Mouse (Mus musculus) liver, embryonic 15.5 days (tissue): ENCODE results near the gene Apoe. TPM values are rescaled to one million over a fixed set of nuclear protein-coding genes. Genes with fewer than 3 reads are reported as not detected.

Experiments
- ATAC-seq: fragments of 200-750 bp; cut with Nextera tagmentation; 2 replicates; pipeline ENCODE4 v1.8.0; 2017; ENCODE audit warnings: moderate number of reproducible peaks, mild to moderate bottlenecking, moderate library complexity; ENCODE audit not compliant: insufficient read depth
- H3K27ac ChIP-seq: fragments of 300-500 bp; sonication (generic); replicated peaks from 2 replicates; pipeline ENCODE4 v1.5.1; 2015; ENCODE audit warnings: mild to moderate bottlenecking, inconsistent platforms
- H3K27me3 ChIP-seq: fragments of 300-500 bp; sonication (generic); 2 replicates; pipeline ENCODE4 v1.6.1; 2015; ENCODE audit warnings: mild to moderate bottlenecking, inconsistent platforms
- H3K36me3 ChIP-seq: fragments of 300-500 bp; sonication (generic); replicated peaks from 2 replicates; pipeline ENCODE4 v1.6.1; 2015; ENCODE audit warnings: moderate library complexity, mild to moderate bottlenecking, inconsistent platforms
- H3K4me1 ChIP-seq: fragments of 300-500 bp; sonication (generic); replicated peaks from 2 replicates; pipeline ENCODE4 v1.6.1; 2015; ENCODE audit warnings: inconsistent platforms
- H3K4me2 ChIP-seq: fragments of 300-500 bp; sonication (generic); 2 replicates; pipeline ENCODE4 v1.6.1; 2015; ENCODE audit warnings: moderate library complexity, mild to moderate bottlenecking, inconsistent platforms
- H3K4me3 ChIP-seq: fragments of 300-500 bp; sonication (generic); replicated peaks from 2 replicates; pipeline ENCODE4 v1.5.1; 2015; ENCODE audit warnings: mild to moderate bottlenecking, inconsistent platforms
- H3K9ac ChIP-seq: fragments of 300-500 bp; sonication (generic); 2 replicates; pipeline ENCODE4 v1.6.1; 2015; ENCODE audit warnings: moderate library complexity, mild to moderate bottlenecking, inconsistent platforms
- H3K9me3 ChIP-seq: fragments of 300-500 bp; sonication (generic); replicated peaks from 2 replicates; pipeline ENCODE4 v1.6.1; 2016; ENCODE audit warnings: inconsistent platforms
- WGBS: fragments of 180-500 bp; shearing (Covaris S2); methylation state at CpG from one replicate; pipeline ENCODE4 v1.1.7; 2015; ENCODE audit warnings: mixed read lengths; ENCODE audit not compliant: insufficient replicate concordance; 5-methylcytosine and 5-hydroxymethylcytosine counted together
- polyA plus RNA-seq: library from polyadenylated mRNA; unstranded; fragments of >200 nt; fragmentation: Nextera tagmentation; extraction: Ambion mirVana; gene quantifications from 2 replicates; pipeline ENCODE4 v1.2.1, GENCODE M21; 2015

Gene Apoe
- polyA plus RNA-seq, result 2,704 and 3,478 TPM in 2 replicates

DNA sequence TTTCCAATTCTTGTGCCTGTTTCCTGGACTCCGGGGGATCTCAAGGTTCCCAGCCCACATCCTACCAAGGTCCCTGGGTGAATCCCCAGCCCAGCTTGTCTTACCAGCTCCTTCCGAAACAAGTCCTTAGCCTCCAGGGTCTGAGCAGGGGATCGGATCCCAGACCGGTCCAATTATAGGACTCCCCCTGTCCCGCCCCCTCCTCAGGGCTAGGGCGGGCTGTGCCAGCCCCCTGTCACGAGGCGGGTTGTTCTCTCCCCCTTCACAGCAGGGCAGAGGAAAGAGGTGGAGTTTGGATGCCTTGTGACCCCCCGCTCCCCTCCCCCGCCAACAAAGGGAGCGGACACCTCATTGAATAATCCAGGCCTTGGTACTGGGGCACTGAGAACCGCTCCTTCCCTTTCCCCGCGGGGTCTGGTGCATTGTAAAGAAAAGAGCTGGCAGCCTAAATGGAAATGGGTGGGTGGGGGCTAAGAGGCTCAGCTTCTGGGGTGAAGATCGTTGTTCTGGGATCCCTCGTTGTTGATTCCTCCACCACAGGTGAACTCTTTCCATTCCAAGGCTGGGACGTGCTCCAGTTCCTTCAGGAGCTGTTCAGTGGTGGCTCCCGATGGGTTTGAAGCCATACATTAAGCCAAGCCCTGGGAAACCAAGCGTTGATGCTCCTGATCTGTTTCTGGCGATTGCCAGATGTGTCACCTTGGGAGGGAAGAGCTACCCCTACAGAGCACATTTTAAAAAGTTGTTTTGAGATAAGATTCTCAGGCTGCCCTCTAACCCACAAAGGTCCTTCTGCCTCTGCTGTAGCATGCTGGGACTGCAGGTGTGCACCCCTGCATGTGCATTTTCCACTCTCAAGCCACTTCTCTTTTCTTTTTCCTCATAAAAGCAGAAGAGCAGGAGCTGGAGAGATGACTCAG lies at the start of gene Apoe:
Apoe (minus strand) TSS at position 282 of the 920 bp plus-strand sequence.
- Histone ChIP-seq H3K4me1 (peaks cover 86% of the 10 kb centered on the region), H3K4me3 (peak within 1 kb of the TSS; percentile 50), H3K27me3 (no peaks in the 10 kb centered on the region), H3K4me2 (peak within 1 kb of the TSS; percentile 56), H3K9ac (peak within 1 kb of the TSS; percentile 45; the same call in 1 of the 2 replicates), H3K9me3 (no peaks in the 10 kb centered on the region), H3K36me3 (peaks cover 30% of the 10 kb centered on the region), H3K27ac (peak within 1 kb of the TSS; percentile 83)
- WGBS, result 2% methylated on average over 20 of the region's 20 CpGs
- ATAC-seq, result peak; percentile 45

- Histone ChIP-seq H3K9me3 (no peaks in the 10 kb centered on the region), H3K9ac (peak overlapping the region; percentile 15; the same call in 1 of the 2 replicates), H3K4me3 (peak overlapping the region; percentile 68), H3K4me2 (peak overlapping the region; percentile 97), H3K4me1 (peaks cover 59% of the 10 kb centered on the region), H3K27ac (peak overlapping the region; percentile 38; the same call in 1 of the 2 replicates), H3K36me3 (no peaks in the 10 kb centered on the region), H3K27me3 (no peaks in the 10 kb centered on the region; the same call in 1 of the 2 replicates)
- WGBS, result 9% methylated on average over 25 of the region's 25 CpGs
- no peak for ATAC-seq
These were observed 48.6 kb upstream of the Apoe start for GRCm38 (mm10) chr7:19747420-19748218.

DNA sequence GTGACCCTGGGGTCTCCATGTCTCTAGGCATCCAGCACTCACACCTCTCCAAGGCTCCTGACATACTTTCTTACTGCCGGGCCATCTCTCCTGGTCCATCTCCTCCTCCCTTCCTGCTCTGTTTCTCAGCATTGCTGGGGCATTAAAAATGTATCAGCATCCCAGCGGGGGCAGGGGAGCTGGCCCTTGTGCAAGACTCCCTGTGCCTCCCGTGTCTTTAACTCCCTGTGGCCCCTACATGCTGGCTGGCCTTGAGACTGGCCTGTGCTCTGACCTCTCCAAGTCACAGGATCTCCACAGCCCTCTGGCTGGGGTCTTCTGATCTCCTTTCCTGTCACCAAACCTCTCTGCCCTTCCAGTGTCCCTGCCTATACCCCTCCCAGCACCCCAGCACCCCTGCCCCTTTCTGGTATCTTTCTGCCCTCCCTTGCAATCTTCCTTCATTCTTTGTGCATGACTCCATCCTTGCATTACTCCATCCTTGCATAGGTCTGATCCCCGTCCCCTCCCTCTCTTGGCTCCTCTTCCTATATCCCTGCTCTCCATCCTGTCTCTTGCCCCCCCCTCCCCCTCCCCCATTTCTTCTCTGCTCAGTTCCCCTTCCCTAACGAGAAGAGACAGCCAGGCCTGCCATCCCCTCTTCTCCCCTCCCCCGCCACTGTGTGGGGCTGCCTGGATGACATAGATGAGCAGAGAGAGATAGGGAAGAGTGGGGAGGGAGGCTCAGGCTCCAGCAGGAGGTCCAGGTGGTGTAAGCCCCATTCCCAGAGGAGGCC lies 47.6 kb upstream of the Apoe start:
- Histone ChIP-seq H3K4me1 (peaks cover 67% of the 10 kb centered on the region), H3K27me3 (no peaks in the 10 kb centered on the region; the same call in 1 of the 2 replicates), H3K4me3 (no peak overlapping the region), H3K27ac (peak overlapping the region; percentile 38; the same call in 1 of the 2 replicates), H3K36me3 (no peaks in the 10 kb centered on the region), H3K4me2 (0 out of 2 replicates have a peak overlapping the region, but pooled peaks have one; percentile 3), H3K9ac (no peak overlapping the region), H3K9me3 (no peaks in the 10 kb centered on the region)
- 39% methylated on average over 6 of the region's 6 CpGs for WGBS
- ATAC-seq, result no peak

DNA sequence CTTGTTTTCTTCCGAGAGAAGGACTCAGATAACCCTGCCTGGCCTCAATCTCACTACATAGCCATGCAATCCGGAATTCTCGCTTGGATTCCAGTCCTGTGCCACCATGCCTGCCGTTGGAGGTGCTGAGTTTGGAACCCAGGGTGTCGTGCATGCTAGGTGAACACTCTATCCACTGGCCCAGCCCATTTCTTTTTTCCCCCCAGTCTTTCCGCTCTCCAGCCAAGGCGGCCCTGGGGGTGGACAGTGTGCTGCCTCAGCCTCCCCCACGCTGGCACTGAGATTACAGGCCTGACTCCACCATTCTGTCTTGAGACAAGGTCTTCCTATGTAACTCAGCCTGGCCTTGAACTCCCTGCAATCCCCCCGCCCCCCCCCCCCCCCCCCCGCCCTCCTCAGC lies 47.0 kb upstream of the Apoe start:
- ATAC-seq, result no peak
- Histone ChIP-seq H3K4me3 (no peak overlapping the region), H3K27me3 (no peaks in the 10 kb centered on the region; the same call in 1 of the 2 replicates), H3K27ac (no peak overlapping the region), H3K4me2 (no peak overlapping the region), H3K9me3 (no peaks in the 10 kb centered on the region), H3K9ac (no peak overlapping the region), H3K4me1 (peaks cover 68% of the 10 kb centered on the region), H3K36me3 (no peaks in the 10 kb centered on the region)
- 70% methylated on average over 9 of the region's 10 CpGs for WGBS

- Histone ChIP-seq H3K36me3 (no peaks in the 10 kb centered on the region), H3K27ac (no peak overlapping the region; the same call in 1 of the 2 replicates), H3K9ac (no peak overlapping the region), H3K27me3 (no peaks in the 10 kb centered on the region; the same call in 1 of the 2 replicates), H3K4me1 (peaks cover 56% of the 10 kb centered on the region), H3K9me3 (no peaks in the 10 kb centered on the region), H3K4me2 (no peak overlapping the region), H3K4me3 (no peak overlapping the region)
- WGBS, result 48% methylated on average over 14 of the region's 14 CpGs
- ATAC-seq, result no peak
These were observed 45.8 kb upstream of the Apoe start for GRCm38 (mm10) chr7:19744590-19745385.

GRCm38 (mm10) chr7:19743791-19744190 lies 44.8 kb upstream of the Apoe start:
- ATAC-seq, result no peak
- H3K4me1 ChIP-seq, result peaks cover 46% of the 10 kb centered on the region

GRCm38 (mm10) chr7:19742468-19742867 lies 43.5 kb upstream of the Apoe start:
- 58% methylated on average over 5 of the region's 5 CpGs for WGBS
- H3K4me1 ChIP-seq, result peaks cover 43% of the 10 kb centered on the region
- no peak overlapping the region for H3K27ac ChIP-seq

More at GRCm38 (mm10) chr7:19743791-19744190, 44.8 kb upstream of the Apoe start:
- H3K27me3 ChIP-seq, result no peaks in the 10 kb centered on the region; the same call in 1 of the 2 replicates
- H3K27ac ChIP-seq, result no peak overlapping the region
- no peak overlapping the region for H3K4me2 ChIP-seq
- 74% methylated on average over 6 of the region's 6 CpGs for WGBS
- no peak overlapping the region for H3K9ac ChIP-seq
- no peak overlapping the region for H3K4me3 ChIP-seq
- no peaks in the 10 kb centered on the region for H3K9me3 ChIP-seq
- H3K36me3 ChIP-seq, result no peaks in the 10 kb centered on the region

DNA sequence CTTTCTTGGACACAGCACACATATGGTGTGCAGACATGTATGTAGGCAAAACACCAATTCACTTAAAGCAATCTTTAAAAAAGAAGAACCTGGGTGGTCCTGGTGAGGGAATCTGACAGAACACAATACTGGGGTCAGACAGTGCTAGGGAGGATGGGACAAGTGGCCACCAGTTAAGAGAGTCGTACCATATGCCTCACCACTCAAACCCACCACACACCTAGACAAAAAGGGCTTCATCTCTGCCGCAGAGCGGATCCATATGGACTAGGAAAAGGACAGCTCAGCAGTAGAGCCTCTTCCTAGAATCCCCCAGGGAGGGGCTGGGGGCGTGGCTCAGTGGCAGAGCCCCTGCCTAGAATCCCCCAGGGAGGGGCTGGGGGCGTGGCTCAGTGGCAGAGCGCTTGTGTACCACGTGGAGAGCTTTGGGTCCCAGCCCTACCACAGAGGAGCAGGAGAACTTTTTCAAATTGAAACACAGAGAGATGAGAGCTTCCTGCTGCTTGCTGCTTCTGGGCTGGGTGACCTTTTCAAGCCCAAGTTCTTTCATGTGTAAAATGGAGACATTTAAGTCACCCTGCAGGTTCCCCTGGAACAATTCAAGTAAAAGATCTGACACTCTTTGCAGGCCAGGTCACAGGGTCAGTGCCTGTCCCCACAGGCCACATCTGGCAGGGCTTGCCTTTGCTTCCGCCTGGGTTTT lies 42.5 kb upstream of the Apoe start:
- no peak overlapping the region for H3K9ac ChIP-seq

More at GRCm38 (mm10) chr7:19742468-19742867, 43.5 kb upstream of the Apoe start:
- Histone ChIP-seq H3K36me3 (peaks cover 4% of the 10 kb centered on the region; the same call in 1 of the 2 replicates), H3K9me3 (no peaks in the 10 kb centered on the region), H3K4me2 (no peak overlapping the region), H3K4me3 (no peak overlapping the region), H3K9ac (no peak overlapping the region), H3K27me3 (no peaks in the 10 kb centered on the region)
- ATAC-seq, result no peak

DNA sequence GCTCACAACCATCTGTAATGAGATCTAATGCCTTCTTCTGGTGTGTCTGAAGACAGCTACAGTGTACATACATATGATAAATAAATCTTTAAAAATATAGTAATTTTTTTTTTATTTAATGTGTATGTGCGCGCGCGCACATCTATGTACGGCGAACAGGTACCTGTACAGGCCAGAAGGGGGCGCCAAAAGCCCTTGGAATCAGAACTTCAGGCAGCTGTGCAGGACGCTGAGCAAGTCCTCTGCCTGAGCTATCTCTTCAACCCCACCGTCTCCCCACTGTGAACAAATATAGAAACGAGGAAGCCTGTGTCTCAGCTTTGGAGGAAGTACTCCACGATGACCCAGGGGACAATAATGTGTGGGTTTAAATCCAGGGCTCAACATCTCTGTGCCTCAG lies 41.3 kb upstream of the Apoe start:
- Histone ChIP-seq H3K27me3 (no peaks in the 10 kb centered on the region), H3K36me3 (peaks cover 4% of the 10 kb centered on the region), H3K9ac (no peak overlapping the region), H3K4me3 (no peak overlapping the region), H3K4me2 (no peak overlapping the region), H3K27ac (no peak overlapping the region), H3K9me3 (no peaks in the 10 kb centered on the region), H3K4me1 (peaks cover 52% of the 10 kb centered on the region)
- no peak for ATAC-seq
- WGBS, result 60% methylated on average over 11 of the region's 11 CpGs

More for the DNA sequence above, 42.5 kb upstream of the Apoe start:
- H3K27ac ChIP-seq, result peak overlapping the region; percentile 2; the same call in 1 of the 2 replicates
- H3K9me3 ChIP-seq, result no peaks in the 10 kb centered on the region
- no peak overlapping the region for H3K4me2 ChIP-seq
- H3K27me3 ChIP-seq, result no peaks in the 10 kb centered on the region
- H3K36me3 ChIP-seq, result peaks cover 4% of the 10 kb centered on the region
- peaks cover 43% of the 10 kb centered on the region for H3K4me1 ChIP-seq
- no peak for ATAC-seq
- whole genome bisulfite sequencing, result 18% methylated on average over 8 of the region's 8 CpGs
- no peak overlapping the region for H3K4me3 ChIP-seq
